Comparison of ENCODE assay signal across 11 mouse cellular contexts in the genomic region with DNA sequence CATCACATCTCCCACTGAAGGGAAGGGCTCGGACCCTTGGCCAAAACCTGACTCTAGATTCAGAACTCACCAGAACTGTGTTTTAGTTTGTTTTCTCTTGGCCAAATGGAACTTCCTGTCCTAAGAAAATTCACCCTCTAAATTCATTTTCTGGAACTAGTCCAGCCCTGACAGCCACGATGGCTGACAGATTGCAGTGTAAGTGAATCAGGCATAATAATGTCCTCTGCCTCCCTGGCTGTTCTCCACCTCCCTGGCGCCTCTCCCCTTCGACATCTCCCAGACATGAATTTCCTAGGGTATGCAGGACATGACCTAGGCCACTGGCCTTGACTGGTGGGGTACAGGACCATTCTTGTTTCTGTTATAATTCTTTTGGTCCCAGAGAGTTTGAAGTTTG. TPM values are rescaled to one million over a fixed set of nuclear protein-coding genes. Genes with fewer than 3 reads are reported as not detected.
DNase-seq lines count a peak whose midpoint lies in the region; ATAC-seq lines count a peak whose summit lies in the region.
"Had no signal": no experiment of that assay in that cellular context is flagged by ENCODE, and none has a peak within 500 bp of the region (broad histone marks: within the 10 kb centered on the region; RNA-seq: fewer than 3 reads in every experiment).

No protein-coding gene starts in this region.

- H3K4me1 ChIP-seq in heart, embryonic 10.5 days: 0 out of 2 replicates have a peak, but pooled peaks cover 2% of the 10 kb centered on the region
- H3K4me1 ChIP-seq in brown adipose tissue, adult 24 weeks (ENCODE audit: control insufficient read depth, insufficient read depth, insufficient read length, low read length): no peaks in the 10 kb centered on the region
- peaks cover 9% of the 10 kb centered on the region; the same call in 1 of the 2 replicates for H3K4me1 ChIP-seq in intestine, embryonic 15.5 days (replicated peaks)
- H3K4me1 ChIP-seq in lung, embryonic 16.5 days (replicated peaks; ENCODE audit: control insufficient read depth, insufficient read depth, low read length): peaks cover 13% of the 10 kb centered on the region

- no peak overlapping the region for H3K9ac ChIP-seq in intestine, embryonic 15.5 days
- peak overlapping the region; percentile 16; the same call in 1 of the 2 replicates for H3K9ac ChIP-seq in lung, embryonic 16.5 days (ENCODE audit: low read length)

- H3K4me3 ChIP-seq in heart, embryonic 10.5 days: no peak overlapping the region
- no peak overlapping the region for H3K4me3 ChIP-seq in brown adipose tissue, adult 24 weeks (ENCODE audit: insufficient read depth, low read depth, low read length)
- no peak overlapping the region for H3K4me3 ChIP-seq in intestine, embryonic 15.5 days (replicated peaks)
- no peak overlapping the region for H3K4me3 ChIP-seq in lung, embryonic 16.5 days (ENCODE audit: low read length)

- no peak for ATAC-seq in intestine, embryonic 15.5 days
- ATAC-seq in lung, embryonic 16.5 days (ENCODE audit: low read depth): peak; percentile 74

- H3K9me3 ChIP-seq in heart, embryonic 10.5 days: no peaks in the 10 kb centered on the region
- no peaks in the 10 kb centered on the region for H3K9me3 ChIP-seq in intestine, embryonic 15.5 days
- H3K9me3 ChIP-seq in lung, embryonic 16.5 days (ENCODE audit: control insufficient read depth, low read length): no peaks in the 10 kb centered on the region
- H3K9me3 ChIP-seq: G1E had no signal

- H3K36me3 ChIP-seq in heart, embryonic 10.5 days: peaks cover 95% of the 10 kb centered on the region
- peaks cover 20% of the 10 kb centered on the region for H3K36me3 ChIP-seq in intestine, embryonic 15.5 days
- peaks cover 5% of the 10 kb centered on the region for H3K36me3 ChIP-seq in lung, embryonic 16.5 days (ENCODE audit: control insufficient read depth, insufficient read depth, low read length)
- H3K36me3 ChIP-seq: G1E had no signal

- no peaks in the 10 kb centered on the region for H3K27me3 ChIP-seq in heart, embryonic 10.5 days (ENCODE audit: insufficient read depth, poor library complexity, severe bottlenecking)
- H3K27me3 ChIP-seq in intestine, embryonic 15.5 days (replicated peaks): no peaks in the 10 kb centered on the region
- no peaks in the 10 kb centered on the region for H3K27me3 ChIP-seq in lung, embryonic 16.5 days (ENCODE audit: control insufficient read depth, insufficient read depth, low read depth, low read length)

- 73% methylated on average over 4 of the region's 4 CpGs for WGBS in heart, embryonic 10.5 days
- 50% methylated on average over 4 of the region's 4 CpGs for WGBS in intestine, embryonic 15.5 days
- WGBS in lung, embryonic 16.5 days: 42% methylated on average over 4 of the region's 4 CpGs

- H3K4me2 ChIP-seq in intestine, embryonic 15.5 days (replicated peaks): no peak overlapping the region
- no peak overlapping the region for H3K4me2 ChIP-seq in lung, embryonic 16.5 days (ENCODE audit: low read depth, low read length)

- no peak overlapping the region for H3K27ac ChIP-seq in heart, embryonic 10.5 days
- H3K27ac ChIP-seq in brown adipose tissue, adult 24 weeks (replicated peaks; ENCODE audit: low read depth, low read length): peak overlapping the region; percentile 55
- peak overlapping the region; percentile 22 for H3K27ac ChIP-seq in intestine, embryonic 15.5 days
- H3K27ac ChIP-seq in lung, embryonic 16.5 days (ENCODE audit: low read length): peak overlapping the region; percentile 72

- peak; percentile 49 for DNase-seq in heart, adult 8-10 months (ENCODE audit: low spot score)
- DNase-seq in heart, embryonic 10.5 days (ENCODE audit: low spot score): no peak
- no peak for DNase-seq in layer of hippocampus, adult 9-11 months
- DNase-seq in cerebellum, postnatal 25 days: no peak
- DNase-seq in gastrocnemius, adult 8-10 months (ENCODE audit: low spot score in 2 of 2): no peak
- DNase-seq: embryo, embryonic 11 days; gastrocnemius, postnatal 14 days had no signal

RNA-seq across cellular contexts. Expression of a gene that starts 32.0 kb away (rescaled TPM):
- 10 to 100 TPM; 27.1 to 34.0 (median 30.1) TPM for total RNA-seq in heart, adult 8-10 months (2022)
- polyA plus RNA-seq in heart, embryonic 10.5 days (2016; fragmentation: Nextera tagmentation; extraction: Ambion mirVana): 118 and 134 TPM in 2 replicates
- 24.2 and 40.7 TPM in 2 replicates for polyA plus RNA-seq in brown adipose tissue, adult 24 weeks (2012; ENCODE audit: insufficient read depth, insufficient read length, missing spikeins)
- 85.6 and 92.2 TPM in 2 replicates for polyA plus RNA-seq in intestine, embryonic 15.5 days (2015; fragmentation: Nextera tagmentation; extraction: Ambion mirVana)
- 103 and 109 TPM in 2 replicates for polyA plus RNA-seq in lung, embryonic 16.5 days (2015; fragmentation: Nextera tagmentation; extraction: Ambion mirVana)
- 10 to 100 TPM; 18.0 to 32.4 (median 26.0) TPM for total RNA-seq in gastrocnemius, adult 8-10 months (2022)
